Mouse (Mus musculus): Measurements from ENCODE around the gene Daw1.

Daw1 gene

GRCm38 (mm10) chr1:83159603-83160002, at the start of gene Daw1:
Gene Daw1, plus strand, starts transcription at chr1:83159752.
- in situ Hi-C loops (cut with MboI; ENCODE audit: low sequenced_read_pairs) = no loop called here

DNA sequence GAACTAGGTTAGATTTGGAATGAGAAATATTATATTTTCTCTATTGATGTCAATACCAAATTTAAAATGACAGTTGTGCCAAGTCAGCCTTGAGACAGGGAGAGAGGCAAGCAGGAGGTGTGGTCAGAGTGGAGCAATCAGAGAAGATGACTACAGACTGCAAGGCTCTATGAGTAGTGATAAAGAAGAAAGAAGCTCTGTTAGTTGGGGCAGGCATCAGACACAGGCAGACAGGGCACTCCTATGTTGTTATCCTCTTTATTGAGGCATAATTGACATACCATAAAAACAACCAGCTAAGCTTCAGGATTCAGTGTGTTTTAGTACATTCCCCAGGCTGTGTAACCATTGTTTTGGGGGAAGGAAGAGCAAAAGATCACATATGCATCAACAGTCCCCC, 48.6 kb upstream of the Daw1 start:
- in situ Hi-C loops (cut with MboI; ENCODE audit: low sequenced_read_pairs) = no loop called here

DNA sequence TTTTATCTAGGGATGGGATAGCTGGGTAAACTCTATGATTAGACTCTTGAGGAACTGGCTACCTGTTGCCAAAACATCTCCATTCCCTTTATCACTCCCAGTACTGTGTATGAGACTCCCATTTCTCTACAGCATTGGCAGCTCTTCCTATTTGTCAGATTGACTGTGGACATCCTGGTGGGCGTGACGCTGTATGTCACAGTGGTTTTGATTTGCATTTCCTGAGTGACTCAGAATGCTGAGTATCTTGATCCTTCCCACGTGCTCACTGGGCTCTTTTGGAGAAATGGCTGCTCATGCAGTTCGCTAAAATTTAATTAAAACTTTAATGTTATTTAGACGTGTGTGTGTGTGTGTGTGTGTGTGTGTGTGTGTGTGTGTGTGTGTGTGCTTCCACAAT, 47.8 kb upstream of the Daw1 start:
- in situ Hi-C loops (cut with MboI; ENCODE audit: low sequenced_read_pairs) = no loop called here

DNA sequence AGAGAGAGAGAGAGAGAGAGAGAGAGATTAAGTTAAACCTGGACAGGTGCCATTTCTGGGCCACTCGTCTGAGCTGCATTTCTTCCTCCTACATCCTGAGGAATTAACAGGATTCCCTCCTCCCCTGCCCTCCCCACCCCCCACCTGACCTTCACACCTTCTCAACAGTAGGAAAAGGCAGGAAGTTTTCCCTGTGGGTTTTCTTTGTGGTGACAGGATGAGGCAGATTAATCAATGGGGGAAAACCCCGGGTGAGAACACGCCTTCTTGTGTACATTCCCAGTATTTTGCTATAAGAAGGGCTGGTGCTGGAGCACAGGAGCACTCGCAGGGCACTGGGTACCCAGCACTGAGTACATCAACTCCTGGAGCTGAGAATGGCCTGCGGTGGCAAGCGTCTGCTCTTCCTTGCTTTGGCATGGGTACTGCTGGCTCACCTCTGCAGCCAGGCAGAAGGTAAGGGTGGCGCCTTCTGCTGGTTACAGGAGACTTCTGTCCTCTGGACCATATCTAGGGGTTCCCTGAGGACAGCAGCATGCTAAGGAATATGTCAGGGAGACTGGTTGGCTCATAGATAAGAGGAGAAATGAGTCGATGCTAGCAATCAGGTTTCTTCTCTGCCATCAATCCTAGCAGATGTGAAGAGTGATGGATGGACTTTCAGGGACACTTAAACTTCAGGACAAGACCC, 43.0 kb upstream of the Daw1 start, which contains the start of gene Ccl20:
Gene Ccl20 (plus strand): TSS at position 320 of the 691 bp plus-strand sequence.
- in situ Hi-C loops (cut with MboI; ENCODE audit: low sequenced_read_pairs) = no loop called here

- in situ Hi-C loops (cut with MboI; ENCODE audit: low sequenced_read_pairs) = no loop called here
Observed at GRCm38 (mm10) chr1:83117217-83117616, 42.3 kb upstream of the Daw1 start.

DNA sequence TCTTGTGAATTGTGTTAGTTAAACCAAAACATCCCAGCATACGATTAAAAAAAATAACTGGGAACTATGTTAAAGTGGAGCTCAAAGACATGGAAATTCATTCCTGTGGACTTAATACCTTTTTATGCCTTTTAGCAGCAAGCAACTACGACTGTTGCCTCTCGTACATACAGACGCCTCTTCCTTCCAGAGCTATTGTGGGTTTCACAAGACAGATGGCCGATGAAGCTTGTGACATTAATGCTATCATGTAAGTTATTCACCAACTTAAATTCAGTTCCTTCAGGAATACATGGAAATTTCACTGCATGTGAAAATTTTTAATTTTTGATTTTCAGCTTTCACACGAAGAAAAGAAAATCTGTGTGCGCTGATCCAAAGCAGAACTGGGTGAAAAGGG, 41.9 kb upstream of the Daw1 start:
- in situ Hi-C loops (cut with MboI; ENCODE audit: low sequenced_read_pairs) = no loop called here

GRCm38 (mm10) chr1:83119903-83120302, 39.6 kb upstream of the Daw1 start:
- in situ Hi-C loops (cut with MboI; ENCODE audit: low sequenced_read_pairs) = no loop called here

DNA sequence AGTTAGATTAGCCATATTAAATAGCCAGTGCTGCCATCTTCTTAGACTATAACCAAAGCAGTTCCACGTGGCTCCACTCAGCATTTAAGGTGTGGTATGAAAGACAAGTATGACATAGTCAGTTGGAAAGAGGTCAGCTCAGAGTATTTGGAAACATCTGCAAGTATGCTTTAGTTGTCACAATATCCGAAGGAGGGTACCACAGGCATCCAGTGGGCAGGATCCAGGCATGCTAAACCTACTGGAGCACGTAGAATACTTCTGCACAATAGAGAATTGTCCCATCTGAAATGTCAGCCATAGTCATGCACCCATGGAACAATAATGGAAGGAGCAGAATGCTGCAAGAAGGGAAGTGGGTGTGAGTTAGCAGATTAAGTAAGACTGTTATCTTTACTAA, 39.2 kb upstream of the Daw1 start:
- in situ Hi-C loops (cut with MboI; ENCODE audit: low sequenced_read_pairs) = no loop called here

- in situ Hi-C loops (cut with MboI; ENCODE audit: low sequenced_read_pairs) = no loop called here
Observed at GRCm38 (mm10) chr1:83123201-83123600, 36.4 kb upstream of the Daw1 start.

DNA sequence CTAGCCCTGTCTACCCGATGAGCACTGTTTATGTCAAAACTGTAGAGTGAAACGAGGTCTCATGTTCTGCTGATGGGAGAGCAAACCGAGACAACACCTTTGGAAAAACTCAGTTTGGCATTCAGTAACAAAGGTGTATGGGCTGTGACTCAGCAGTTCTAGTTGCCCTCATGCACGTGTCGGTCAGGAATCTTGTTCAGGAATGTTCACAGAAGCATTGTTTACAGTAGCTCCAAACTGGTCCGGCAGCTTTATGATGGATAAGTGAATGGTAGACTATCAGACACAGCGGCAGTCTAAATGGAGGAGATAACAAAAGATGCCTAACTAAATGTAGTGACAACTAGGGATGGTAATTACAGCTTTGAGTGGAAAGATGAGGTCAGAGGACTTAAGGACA, 23.7 kb upstream of the Daw1 start:
- in situ Hi-C loops (cut with MboI; ENCODE audit: low sequenced_read_pairs) = no loop called here

DNA sequence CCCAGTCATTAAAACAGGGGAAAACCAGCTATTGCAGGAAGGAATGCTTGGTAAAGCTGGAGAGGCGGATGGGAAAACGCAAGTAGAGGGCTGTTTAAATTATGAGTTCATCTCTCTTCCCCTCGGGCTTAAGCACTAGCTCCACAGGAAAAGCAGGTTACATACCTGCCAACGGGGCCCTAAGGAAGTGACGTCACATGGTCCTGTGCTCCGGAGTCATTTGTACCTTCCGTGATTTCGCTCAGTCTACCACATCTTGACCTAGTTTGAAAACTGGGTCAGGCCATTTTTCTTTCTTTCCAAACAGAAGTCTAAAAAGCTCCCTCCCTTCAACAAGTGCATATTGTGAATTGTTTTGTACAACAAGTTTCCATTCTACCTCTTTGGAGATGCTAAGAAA, 21.7 kb upstream of the Daw1 start:
- in situ Hi-C loops (cut with MboI; ENCODE audit: low sequenced_read_pairs) = no loop called here

- in situ Hi-C loops (cut with MboI; ENCODE audit: low sequenced_read_pairs) = no loop called here
Observed at GRCm38 (mm10) chr1:83138721-83139120, 20.8 kb upstream of the Daw1 start.

DNA sequence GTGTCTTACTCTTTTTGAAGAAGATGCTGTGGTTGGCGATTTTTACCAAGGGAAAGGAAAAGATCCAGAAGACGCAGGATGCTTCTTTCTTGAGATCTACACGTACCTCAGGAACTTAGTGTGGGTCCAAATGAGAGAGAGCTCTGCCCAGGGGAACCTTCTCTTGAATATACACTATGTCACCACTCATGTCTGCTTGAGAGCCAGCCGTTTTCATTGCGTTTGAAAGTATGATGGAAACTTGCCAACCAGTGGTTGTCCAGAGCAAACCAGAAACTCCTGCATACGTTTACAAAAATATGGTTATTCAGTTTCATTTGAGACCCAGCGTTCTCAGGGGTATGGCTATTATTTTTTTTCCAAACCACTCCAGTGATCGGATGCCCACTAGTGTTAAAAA, 18.0 kb upstream of the Daw1 start:
- in situ Hi-C loops (cut with MboI; ENCODE audit: low sequenced_read_pairs) = no loop called here

DNA sequence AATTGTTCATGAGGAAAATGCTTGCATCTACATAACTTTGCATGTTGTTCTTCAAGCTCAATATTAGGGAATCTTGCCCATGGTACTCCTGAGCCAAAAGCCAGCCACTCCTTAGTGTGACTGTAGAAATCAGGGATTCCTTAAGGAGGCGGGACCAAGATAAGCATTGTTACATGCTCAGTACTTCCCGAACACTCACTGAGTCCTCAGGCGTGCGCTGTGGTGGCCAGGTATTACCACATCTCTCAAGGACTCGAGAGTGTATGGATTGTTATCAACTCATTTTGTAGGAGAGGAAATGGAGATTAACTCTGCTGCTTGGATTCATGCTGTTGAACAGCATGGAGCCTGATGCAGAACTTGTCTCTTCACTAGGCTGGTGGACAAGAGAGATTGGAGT, 17.5 kb upstream of the Daw1 start:
- in situ Hi-C loops (cut with MboI; ENCODE audit: low sequenced_read_pairs) = no loop called here

GRCm38 (mm10) chr1:83146547-83146946, 13.0 kb upstream of the Daw1 start:
- in situ Hi-C loops (cut with MboI; ENCODE audit: low sequenced_read_pairs) = no loop called here

- in situ Hi-C loops (cut with MboI; ENCODE audit: low sequenced_read_pairs) = no loop called here
Observed at GRCm38 (mm10) chr1:83150227-83150626, 9.3 kb upstream of the Daw1 start.

DNA sequence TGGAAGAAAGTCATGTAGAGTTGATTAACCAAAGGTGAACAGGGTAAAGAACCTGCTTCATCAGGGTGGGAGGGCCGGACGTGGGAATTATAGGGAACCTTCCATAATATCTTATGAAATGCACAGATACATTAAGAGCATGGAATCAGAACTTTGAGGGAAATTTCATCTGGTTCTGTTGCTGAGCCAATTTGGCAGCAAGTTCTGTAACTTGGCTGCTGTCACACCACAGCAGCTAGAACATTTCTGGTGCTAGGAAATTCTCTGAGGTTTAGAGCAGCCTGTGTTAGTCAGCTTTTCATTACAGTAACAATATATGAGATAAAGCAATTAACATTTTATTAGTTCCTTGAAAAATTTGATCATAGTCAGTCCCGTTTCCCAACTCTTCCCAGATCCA, 6.6 kb upstream of the Daw1 start:
- in situ Hi-C loops (cut with MboI; ENCODE audit: low sequenced_read_pairs) = no loop called here

DNA sequence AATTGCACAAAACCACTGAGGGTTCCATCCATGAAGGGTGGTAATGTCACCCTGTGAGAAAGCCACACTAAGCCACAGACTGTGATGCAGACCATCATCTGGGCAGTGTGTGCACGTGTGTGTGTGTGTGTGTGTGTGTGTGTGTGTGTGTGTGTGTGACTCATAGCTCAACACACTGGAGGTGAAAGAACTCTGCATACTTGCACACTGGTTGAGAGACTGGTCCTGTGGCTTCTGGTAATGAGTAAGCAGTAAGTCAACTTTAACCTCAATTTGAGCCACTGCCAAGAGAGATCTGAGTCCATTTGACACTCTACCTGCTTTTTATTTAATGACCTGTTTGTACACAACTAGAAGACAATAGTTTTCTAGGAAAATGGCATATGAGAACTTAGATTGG, 2.7 kb upstream of the Daw1 start:
- in situ Hi-C loops (cut with MboI; ENCODE audit: low sequenced_read_pairs) = no loop called here

- in situ Hi-C loops (cut with MboI; ENCODE audit: low sequenced_read_pairs) = no loop called here
Observed at GRCm38 (mm10) chr1:83161658-83162057, 2.1 kb downstream of the Daw1 start.

GRCm38 (mm10) chr1:83164027-83164426, 4.5 kb downstream of the Daw1 start:
- in situ Hi-C loops (cut with MboI; ENCODE audit: low sequenced_read_pairs) = no loop called here

GRCm38 (mm10) chr1:83169158-83169557, 9.6 kb downstream of the Daw1 start:
- in situ Hi-C loops (cut with MboI; ENCODE audit: low sequenced_read_pairs) = no loop called here

DNA sequence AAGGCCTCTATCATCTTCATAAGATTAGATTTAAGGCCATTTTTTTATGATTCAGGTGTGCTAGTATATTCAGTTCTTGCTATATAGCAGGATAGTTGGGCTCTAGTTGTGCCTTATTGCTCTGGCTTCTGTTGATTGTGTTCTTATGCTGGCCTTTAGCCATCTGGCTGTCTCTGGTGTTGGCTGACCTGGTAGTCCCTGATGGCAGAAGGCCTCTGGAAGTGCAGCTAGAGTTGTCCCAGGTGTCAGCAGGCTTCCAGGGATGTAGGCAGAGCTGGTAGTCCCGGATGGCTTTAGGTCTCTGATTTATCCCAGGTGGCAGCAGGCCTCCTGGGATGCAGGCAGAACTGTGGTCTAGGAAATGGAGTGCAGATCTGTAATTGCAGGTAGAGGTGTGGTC, 16.4 kb downstream of the Daw1 start:
- in situ Hi-C loops (cut with MboI; ENCODE audit: low sequenced_read_pairs) = no loop called here

- in situ Hi-C loops (cut with MboI; ENCODE audit: low sequenced_read_pairs) = no loop called here
Observed at GRCm38 (mm10) chr1:83179531-83179930, 20.0 kb downstream of the Daw1 start.

Data from CH12F3 (cell line).